Mouse (Mus musculus): ENCODE measurements at regions not wholly inside any gene's neighbourhood (a gene's known extent, or its start where the extent isn't known, plus 50 kb on each side); places are given as distances from the start of the nearest gene placed in this dataset.

DNA sequence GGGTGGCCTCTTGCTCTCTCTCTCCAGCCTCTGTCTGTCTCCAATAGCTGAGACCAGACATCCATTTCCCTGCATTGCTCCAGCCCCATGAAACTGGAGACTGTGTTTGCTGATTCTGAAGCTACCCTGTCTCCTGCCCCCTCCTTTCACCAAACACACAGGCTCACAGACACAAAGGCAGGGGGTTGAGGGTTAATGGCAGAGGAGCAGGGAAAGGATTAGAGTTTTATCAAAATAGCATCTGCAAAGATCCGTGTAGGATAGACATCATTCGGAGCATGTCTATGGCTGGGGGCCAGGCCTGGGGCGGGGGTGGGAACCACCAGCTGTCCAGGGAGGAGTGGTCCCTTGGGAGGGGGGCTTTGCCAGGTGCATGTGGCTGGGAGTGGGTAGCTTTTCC lies 73.9 kb upstream of the Tnp1 start:
- no peak for DNase-seq

DNA sequence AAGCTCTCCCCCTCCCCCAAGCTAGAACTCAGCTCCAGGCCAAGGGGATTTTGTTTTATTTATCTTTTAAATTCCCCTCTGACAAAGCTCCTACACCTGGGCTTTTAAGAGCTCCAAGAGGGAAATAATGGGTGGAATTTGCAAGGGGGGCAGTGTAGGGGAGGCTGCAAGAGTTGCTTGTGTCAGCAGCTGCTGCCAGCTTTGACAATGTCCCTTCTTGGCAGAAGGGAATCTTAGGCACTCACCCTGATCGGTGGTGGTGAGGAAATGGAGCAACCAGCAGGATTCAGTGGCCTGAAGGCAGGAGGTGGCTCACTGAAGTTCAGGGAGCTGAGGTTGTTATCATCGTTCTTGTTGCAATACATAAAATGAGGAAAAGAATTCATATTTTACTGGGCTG lies 72.8 kb upstream of the Tnp1 start:
- DNase-seq: no peak

DNA sequence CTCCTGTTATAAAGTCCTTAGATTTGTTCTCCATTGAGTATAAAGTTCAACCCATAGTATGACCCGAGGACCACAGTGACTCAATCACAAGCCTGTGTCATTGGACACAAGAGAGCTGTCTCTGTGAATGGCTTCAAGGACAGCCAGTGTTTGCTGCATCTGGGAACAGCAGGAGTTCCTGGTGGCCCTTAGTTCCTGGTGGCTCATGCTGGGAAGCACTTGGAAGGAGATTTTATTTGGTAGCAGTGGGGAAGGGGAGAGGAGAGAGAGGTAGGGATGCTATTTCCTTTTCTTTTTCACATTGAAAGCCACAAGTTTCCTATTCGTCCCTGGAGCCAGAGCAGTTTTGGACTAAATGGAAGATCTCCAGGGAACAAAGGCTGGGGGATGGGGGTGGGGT lies 69.2 kb upstream of the Tnp1 start:
- no peak for DNase-seq

DNA sequence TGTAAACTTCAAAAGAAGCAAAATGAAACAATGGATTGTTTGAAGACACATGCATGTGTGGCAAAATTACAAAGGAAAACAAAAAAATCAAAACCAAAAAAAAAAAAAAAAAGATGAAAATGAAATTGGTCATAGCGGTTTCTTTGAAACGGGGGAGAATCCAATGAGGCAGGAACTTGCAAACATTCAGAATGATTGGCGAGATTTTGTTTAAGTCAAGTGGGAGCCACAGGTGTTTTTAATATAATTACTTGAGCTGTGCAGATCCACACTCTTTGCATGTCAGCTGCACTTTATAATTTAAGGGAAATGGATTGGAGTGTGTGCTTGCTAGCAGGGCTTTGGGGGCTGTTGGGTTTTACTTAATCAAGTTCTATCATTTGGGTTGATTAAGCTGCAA lies 67.7 kb upstream of the Tnp1 start:
- no peak for DNase-seq

DNA sequence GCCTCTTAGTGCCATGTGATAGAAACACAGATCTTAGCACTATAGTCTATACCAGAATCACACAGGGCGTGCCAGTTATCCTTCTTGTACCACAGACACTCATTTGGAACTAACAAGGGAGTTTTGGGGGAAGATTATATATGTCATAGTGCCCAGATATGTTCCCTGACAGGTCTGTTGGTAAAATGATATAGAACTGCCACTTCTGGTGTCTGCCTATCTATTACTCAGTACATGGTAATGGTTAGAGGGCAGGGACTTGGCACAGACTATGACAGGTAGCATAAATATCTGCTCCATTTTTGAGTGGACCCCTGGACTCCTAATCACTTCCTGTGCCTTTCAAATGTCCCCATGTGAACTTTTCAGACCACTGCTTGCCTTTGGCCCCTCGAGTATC lies 63.8 kb upstream of the Tnp1 start:
- DNase-seq: no peak

DNA sequence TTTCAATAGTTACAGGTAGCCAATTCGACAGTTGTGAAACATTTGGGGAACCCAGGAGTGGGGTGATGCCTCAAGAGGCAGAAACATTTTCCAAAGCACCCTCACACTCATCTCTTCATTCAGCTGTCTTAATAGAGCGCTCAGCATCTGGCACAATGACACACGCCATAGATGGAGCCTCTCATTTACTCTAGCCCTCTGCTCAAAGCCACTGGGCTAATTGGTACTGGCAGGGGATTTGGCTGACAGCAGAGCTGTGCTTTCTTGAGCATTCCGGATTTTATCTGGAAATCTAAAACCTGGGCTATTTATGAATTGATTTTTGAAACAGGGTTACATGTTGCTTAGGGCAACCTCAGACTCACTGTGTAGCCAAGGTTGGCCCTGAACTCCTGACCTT lies 61.4 kb upstream of the Tnp1 start:
- DNase-seq: no peak

DNA sequence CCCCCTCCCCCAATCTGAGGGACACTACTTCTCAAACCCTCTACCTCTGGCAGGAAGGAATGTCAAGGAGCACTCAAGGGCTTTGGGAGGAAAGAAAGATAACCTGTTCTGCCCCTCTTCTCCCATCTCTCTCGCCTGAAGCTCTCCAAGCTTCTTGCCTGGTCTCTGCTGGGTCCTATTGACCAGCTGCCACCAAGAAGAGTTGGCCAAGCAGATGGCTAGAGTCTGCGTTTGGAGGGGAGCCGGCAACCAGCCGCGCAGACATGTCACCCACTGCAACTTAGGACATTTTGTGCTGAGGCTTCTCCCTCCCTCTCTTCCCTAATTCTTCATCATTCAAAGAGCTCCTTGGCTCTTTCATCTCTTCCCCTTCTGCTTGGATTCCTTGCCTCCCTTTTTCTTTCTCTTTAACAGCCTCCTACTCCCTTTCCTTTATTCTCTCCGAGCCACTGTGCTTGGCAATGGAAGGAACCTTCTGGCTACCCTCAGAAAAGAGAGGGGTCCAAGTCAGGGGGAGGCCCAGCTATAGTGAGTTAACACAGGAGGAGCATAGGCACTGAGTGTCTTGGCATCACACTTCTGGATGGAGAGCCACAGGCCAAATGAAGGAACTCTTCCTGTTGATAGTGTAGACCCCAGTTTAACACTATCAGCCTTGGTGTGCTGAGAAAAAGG lies 60.1 kb upstream of the Tnp1 start:
- DNase-seq: no peak

DNA sequence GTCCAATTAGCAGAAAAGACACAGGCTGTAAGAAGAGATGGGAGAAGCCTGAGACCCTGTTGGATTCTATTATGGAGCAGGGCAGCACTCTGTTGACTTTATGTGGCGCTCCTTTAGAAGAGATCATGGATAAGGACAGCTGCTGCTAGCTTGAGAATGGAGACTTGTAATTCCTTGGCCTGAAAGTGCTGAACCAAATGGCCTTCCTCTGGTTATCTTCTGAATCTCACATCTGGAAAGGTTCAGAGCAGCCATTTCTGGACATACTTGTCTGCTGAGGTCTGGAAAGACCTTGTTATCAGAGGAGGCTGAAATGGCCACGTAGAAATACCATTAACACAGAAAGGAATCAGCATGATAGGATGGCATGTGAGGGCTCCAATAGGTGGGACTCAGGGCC lies 59.5 kb upstream of the Tnp1 start:
- no peak for DNase-seq

DNA sequence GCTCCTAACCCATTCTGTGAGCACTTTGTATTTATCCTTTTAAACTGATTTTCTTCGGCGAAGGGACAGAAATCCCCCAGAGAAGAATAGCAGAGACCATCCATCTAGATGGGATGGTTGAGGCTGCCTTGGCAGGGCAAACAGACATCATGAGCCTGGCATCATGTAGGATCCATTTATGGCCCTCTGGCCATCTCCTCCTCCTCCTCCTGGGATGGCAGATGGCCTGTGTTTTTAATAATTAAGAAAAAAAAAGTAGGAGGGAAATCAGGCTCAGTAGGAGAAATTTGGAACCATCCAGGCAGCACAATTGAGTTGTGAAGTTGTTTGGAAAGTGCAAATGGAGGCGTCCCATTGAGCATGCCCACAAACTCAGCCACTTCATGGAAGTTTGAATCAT lies 58.8 kb upstream of the Tnp1 start:
- DNase-seq: no peak

DNA sequence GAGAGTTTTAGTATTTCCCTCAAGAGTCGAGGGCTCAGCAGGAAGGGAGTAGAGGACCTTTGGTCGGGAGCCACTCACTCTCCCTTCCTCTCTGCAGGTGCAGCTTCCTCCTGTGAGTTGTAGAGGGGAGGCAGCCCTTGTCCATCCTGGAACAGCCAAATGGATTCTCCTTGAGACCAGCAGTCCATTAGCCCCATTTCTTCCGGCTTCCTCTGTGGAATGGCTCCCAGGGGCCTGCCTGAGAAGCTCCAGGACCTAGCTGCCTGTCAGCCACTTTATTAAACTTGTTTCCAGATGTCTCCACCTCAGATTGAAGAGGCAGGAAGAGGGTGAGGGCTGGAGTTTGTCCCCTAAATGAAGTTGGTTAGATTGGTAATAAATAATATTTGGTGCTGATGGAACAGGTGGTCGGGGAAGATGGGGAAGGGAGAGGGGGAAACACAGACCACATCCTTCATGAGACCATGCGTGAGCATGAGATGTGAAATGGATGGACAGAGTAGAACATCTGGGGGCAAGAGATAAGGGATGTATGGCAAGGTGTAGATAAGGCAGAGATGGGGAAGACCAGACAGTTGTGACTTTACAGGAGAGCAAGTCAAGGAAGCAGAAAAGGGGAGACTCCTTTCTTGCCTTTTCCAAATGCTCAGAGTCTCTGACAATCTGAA lies 56.7 kb upstream of the Tnp1 start:
- no peak for DNase-seq

DNA sequence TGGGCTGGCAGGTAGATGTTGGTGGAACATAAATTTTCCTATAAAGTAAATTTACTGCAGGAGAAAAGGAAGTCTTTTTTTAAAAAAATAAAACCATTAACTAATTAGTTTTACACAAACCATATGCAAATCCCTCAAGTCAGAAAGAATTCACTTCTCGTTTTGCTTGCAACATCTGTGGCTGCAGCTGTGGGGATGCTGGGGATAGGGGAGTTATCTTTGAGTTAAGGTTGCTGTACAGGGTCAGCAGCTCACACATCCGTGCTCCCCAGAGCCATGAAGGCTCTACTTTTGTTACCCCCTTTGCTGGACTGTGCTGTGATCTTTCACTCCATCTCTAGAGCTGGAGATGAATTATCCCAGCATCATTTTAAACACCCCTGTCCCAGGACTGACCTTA lies 54.4 kb upstream of the Tnp1 start:
- no peak for DNase-seq
